Mouse (Mus musculus): ENCODE measurements at regions not wholly inside any gene's neighbourhood (a gene's known extent, or its start where the extent isn't known, plus 50 kb on each side); places are given as distances from the start of the nearest gene placed in this dataset.

GRCm38 (mm10) chr8:126717652-126718155 is 123.9 kb upstream of the Irf2bp2 start:
- Histone ChIP-seq H3K4me1 (ENCODE audit: control insufficient read depth, insufficient read depth, low read length) (peaks cover 12% of the 10 kb centered on the region), H3K27ac (ENCODE audit: control insufficient read depth, insufficient read depth, low read depth, low read length, poor library complexity) (no peak overlapping the region), H3K4me3 (replicated peaks; ENCODE audit: control insufficient read depth, low read depth, low read length) (no peak overlapping the region)
- WGBS: 87% methylated on average over 2 of the region's 2 CpGs
- TF ChIP-seq CTCF (IDR thresholded peaks at IDR 0.05; ENCODE audit: control insufficient read depth, insufficient read depth, low read length) (no peak), POLR2A (IDR thresholded peaks at IDR 0.05; ENCODE audit: borderline replicate concordance, control insufficient read depth, low read depth, low read length) (no peak)

GRCm38 (mm10) chr8:126715666-126716065 is 121.9 kb upstream of the Irf2bp2 start:
- Histone ChIP-seq H3K27ac (ENCODE audit: control insufficient read depth, insufficient read depth, low read depth, low read length, poor library complexity) (no peak overlapping the region), H3K4me3 (replicated peaks; ENCODE audit: control insufficient read depth, low read depth, low read length) (no peak overlapping the region), H3K4me1 (ENCODE audit: control insufficient read depth, insufficient read depth, low read length) (peaks cover 2% of the 10 kb centered on the region; the same call in 1 of the 2 replicates)
- TF ChIP-seq POLR2A (IDR thresholded peaks at IDR 0.05; ENCODE audit: borderline replicate concordance, control insufficient read depth, low read depth, low read length) (no peak), CTCF (IDR thresholded peaks at IDR 0.05; ENCODE audit: control insufficient read depth, insufficient read depth, low read length) (no peak)
- WGBS: 91% methylated on average over 1 of the region's 1 CpGs

GRCm38 (mm10) chr8:126713602-126714145 is 119.9 kb upstream of the Irf2bp2 start:
- WGBS: 71% methylated on average over 8 of the region's 8 CpGs
- Histone ChIP-seq H3K27ac (ENCODE audit: control insufficient read depth, insufficient read depth, low read depth, low read length, poor library complexity) (no peak overlapping the region), H3K4me1 (ENCODE audit: control insufficient read depth, insufficient read depth, low read length) (no peaks in the 10 kb centered on the region; the same call in 1 of the 2 replicates), H3K4me3 (replicated peaks; ENCODE audit: control insufficient read depth, low read depth, low read length) (no peak overlapping the region)
- TF ChIP-seq CTCF (IDR thresholded peaks at IDR 0.05; ENCODE audit: control insufficient read depth, insufficient read depth, low read length): no peak
- no peak for TF ChIP-seq POLR2A (IDR thresholded peaks at IDR 0.05; ENCODE audit: borderline replicate concordance, control insufficient read depth, low read depth, low read length)

GRCm38 (mm10) chr8:126713181-126713580 is 119.4 kb upstream of the Irf2bp2 start:
- TF ChIP-seq POLR2A (IDR thresholded peaks at IDR 0.05; ENCODE audit: borderline replicate concordance, control insufficient read depth, low read depth, low read length) (no peak), CTCF (IDR thresholded peaks at IDR 0.05; ENCODE audit: control insufficient read depth, insufficient read depth, low read length) (no peak)
- WGBS: 56% methylated on average over 4 of the region's 4 CpGs
- H3K4me3 ChIP-seq (replicated peaks; ENCODE audit: control insufficient read depth, low read depth, low read length): no peak overlapping the region
- H3K27ac ChIP-seq (ENCODE audit: control insufficient read depth, insufficient read depth, low read depth, low read length, poor library complexity): no peak overlapping the region
- H3K4me1 ChIP-seq (ENCODE audit: control insufficient read depth, insufficient read depth, low read length): no peaks in the 10 kb centered on the region; the same call in 1 of the 2 replicates

GRCm38 (mm10) chr8:126712749-126713148 is 119.0 kb upstream of the Irf2bp2 start:
- 79% methylated on average over 6 of the region's 6 CpGs for WGBS

GRCm38 (mm10) chr8:126708956-126709355 is 115.2 kb upstream of the Irf2bp2 start:
- Histone ChIP-seq H3K4me1 (ENCODE audit: control insufficient read depth, insufficient read depth, low read length) (peaks cover 6% of the 10 kb centered on the region), H3K4me3 (replicated peaks; ENCODE audit: control insufficient read depth, low read depth, low read length) (no peak overlapping the region), H3K27ac (ENCODE audit: control insufficient read depth, insufficient read depth, low read depth, low read length, poor library complexity) (no peak overlapping the region)
- no peak for TF ChIP-seq CTCF (IDR thresholded peaks at IDR 0.05; ENCODE audit: control insufficient read depth, insufficient read depth, low read length)
- TF ChIP-seq POLR2A (IDR thresholded peaks at IDR 0.05; ENCODE audit: borderline replicate concordance, control insufficient read depth, low read depth, low read length): no peak
- 59% methylated on average over 2 of the region's 2 CpGs for WGBS

More at GRCm38 (mm10) chr8:126712749-126713148, 119.0 kb upstream of the Irf2bp2 start:
- TF ChIP-seq POLR2A (IDR thresholded peaks at IDR 0.05; ENCODE audit: borderline replicate concordance, control insufficient read depth, low read depth, low read length): no peak
- TF ChIP-seq CTCF (IDR thresholded peaks at IDR 0.05; ENCODE audit: control insufficient read depth, insufficient read depth, low read length): no peak
- Histone ChIP-seq H3K27ac (ENCODE audit: control insufficient read depth, insufficient read depth, low read depth, low read length, poor library complexity) (no peak overlapping the region), H3K4me1 (ENCODE audit: control insufficient read depth, insufficient read depth, low read length) (no peaks in the 10 kb centered on the region; the same call in 1 of the 2 replicates), H3K4me3 (replicated peaks; ENCODE audit: control insufficient read depth, low read depth, low read length) (no peak overlapping the region)

GRCm38 (mm10) chr8:126707300-126707902 is 113.6 kb upstream of the Irf2bp2 start:
- TF ChIP-seq POLR2A (IDR thresholded peaks at IDR 0.05; ENCODE audit: borderline replicate concordance, control insufficient read depth, low read depth, low read length) (no peak), CTCF (IDR thresholded peaks at IDR 0.05; ENCODE audit: control insufficient read depth, insufficient read depth, low read length) (no peak)
- H3K4me3 ChIP-seq (replicated peaks; ENCODE audit: control insufficient read depth, low read depth, low read length): no peak overlapping the region
- peak overlapping the region; percentile 52; the same call in 1 of the 2 replicates for H3K27ac ChIP-seq (ENCODE audit: control insufficient read depth, insufficient read depth, low read depth, low read length, poor library complexity)
- 37% methylated on average over 6 of the region's 6 CpGs for WGBS
- peaks cover 10% of the 10 kb centered on the region for H3K4me1 ChIP-seq (ENCODE audit: control insufficient read depth, insufficient read depth, low read length)

GRCm38 (mm10) chr8:126706247-126706646 is 112.5 kb upstream of the Irf2bp2 start:
- peak overlapping the region; percentile 55 for H3K27ac ChIP-seq (ENCODE audit: control insufficient read depth, insufficient read depth, low read depth, low read length, poor library complexity)
- 55% methylated on average over 8 of the region's 8 CpGs for WGBS
- TF ChIP-seq POLR2A (IDR thresholded peaks at IDR 0.05; ENCODE audit: borderline replicate concordance, control insufficient read depth, low read depth, low read length) (no peak), CTCF (IDR thresholded peaks at IDR 0.05; ENCODE audit: control insufficient read depth, insufficient read depth, low read length) (no peak)
- H3K4me3 ChIP-seq (replicated peaks; ENCODE audit: control insufficient read depth, low read depth, low read length): no peak overlapping the region
- peaks cover 12% of the 10 kb centered on the region for H3K4me1 ChIP-seq (ENCODE audit: control insufficient read depth, insufficient read depth, low read length)

Data from bone marrow, adult 2 months (tissue).